Mouse (Mus musculus) heart, embryonic 12.5 days (tissue): ENCODE measurements around the gene Pamr1. TPM values are rescaled to one million over a fixed set of nuclear protein-coding genes. Genes with fewer than 3 reads are reported as not detected.

ENCODE experiments used
- ATAC-seq: fragments of 200-750 bp; cut with Nextera tagmentation; 2 replicates; pipeline ENCODE4 v1.8.0; 2017; ENCODE audit warnings: moderate TSS enrichment, moderate library complexity; ENCODE audit not compliant: insufficient number of reproducible peaks, low FRiP score
- H3K27ac ChIP-seq: fragments of 300-500 bp; sonication (generic); 2 replicates; pipeline ENCODE4 v1.5.1; 2016; ENCODE audit warnings: mild to moderate bottlenecking, moderate library complexity; ENCODE audit not compliant: poor library complexity, severe bottlenecking
- H3K27me3 ChIP-seq: fragments of 300-500 bp; sonication (generic); replicated peaks from 2 replicates; pipeline ENCODE4 v1.6.1; 2016; ENCODE audit warnings: mild to moderate bottlenecking, moderate library complexity
- H3K36me3 ChIP-seq: fragments of 300-500 bp; sonication (generic); 2 replicates; pipeline ENCODE4 v1.6.1; 2016; ENCODE audit warnings: mild to moderate bottlenecking, moderate library complexity
- H3K4me1 ChIP-seq: fragments of 300-500 bp; sonication (generic); replicated peaks from 2 replicates; pipeline ENCODE4 v1.6.1; 2016; ENCODE audit warnings: mild to moderate bottlenecking
- H3K4me2 ChIP-seq: fragments of 300-500 bp; sonication (generic); 2 replicates; pipeline ENCODE4 v1.6.1; 2016; ENCODE audit warnings: mild to moderate bottlenecking, moderate library complexity
- H3K4me3 ChIP-seq: fragments of 300-500 bp; sonication (generic); 2 replicates; pipeline ENCODE4 v1.5.1; 2016; ENCODE audit warnings: mild to moderate bottlenecking
- H3K9ac ChIP-seq: fragments of 300-500 bp; sonication (generic); 2 replicates; pipeline ENCODE4 v1.6.1; 2016; ENCODE audit warnings: mild to moderate bottlenecking, moderate library complexity
- H3K9me3 ChIP-seq: fragments of 300-500 bp; sonication (generic); replicated peaks from 2 replicates; pipeline ENCODE4 v1.6.1; 2016; ENCODE audit warnings: mild to moderate bottlenecking, moderate library complexity
- WGBS: fragments of 180-500 bp; shearing (Covaris S2); methylation state at CpG from one replicate; pipeline ENCODE4 v1.1.7; 2016; 5-methylcytosine and 5-hydroxymethylcytosine counted together
- polyA plus RNA-seq: library from polyadenylated mRNA; unstranded; fragments of >200 nt; fragmentation: Nextera tagmentation; extraction: Ambion mirVana; gene quantifications from 2 replicates; pipeline ENCODE4 v1.2.1, GENCODE M21; 2016

Pamr1 gene
- polyA plus RNA-seq, 1 experiment from 2014 or later: 1.0 TPM

GRCm38 (mm10) chr2:102600516-102600915 lies 50.7 kb downstream of the Pamr1 start:
- no peak overlapping the region for H3K4me3 ChIP-seq
- 86% methylated on average over 4 of the region's 4 CpGs for WGBS
- no peak for ATAC-seq
- peaks cover 11% of the 10 kb centered on the region; the same call in 1 of the 2 replicates for H3K4me1 ChIP-seq
- H3K27ac ChIP-seq: no peak overlapping the region
- no peak overlapping the region for H3K4me2 ChIP-seq
- no peaks in the 10 kb centered on the region for H3K36me3 ChIP-seq
- H3K27me3 ChIP-seq: peaks cover 3% of the 10 kb centered on the region
- no peaks in the 10 kb centered on the region for H3K9me3 ChIP-seq
- no peak overlapping the region for H3K9ac ChIP-seq

- 83% methylated on average over 4 of the region's 4 CpGs for WGBS
- Histone ChIP-seq H3K4me2 (no peak overlapping the region), H3K27me3 (no peaks in the 10 kb centered on the region), H3K27ac (no peak overlapping the region), H3K4me1 (no peaks in the 10 kb centered on the region), H3K36me3 (no peaks in the 10 kb centered on the region), H3K9me3 (no peaks in the 10 kb centered on the region), H3K4me3 (no peak overlapping the region), H3K9ac (no peak overlapping the region)
- ATAC-seq: no peak
These were observed 60.7 kb downstream of the Pamr1 start for GRCm38 (mm10) chr2:102610485-102610884.

GRCm38 (mm10) chr2:102616637-102617036 lies 66.8 kb downstream of the Pamr1 start:
- 0 out of 2 replicates have a peak, but pooled peaks cover 4% of the 10 kb centered on the region for H3K4me1 ChIP-seq
- no peak overlapping the region for H3K4me3 ChIP-seq
- no peak overlapping the region for H3K27ac ChIP-seq
- H3K9me3 ChIP-seq: no peaks in the 10 kb centered on the region
- no peaks in the 10 kb centered on the region for H3K36me3 ChIP-seq
- H3K27me3 ChIP-seq: no peaks in the 10 kb centered on the region
- 53% methylated on average over 2 of the region's 2 CpGs for WGBS
- no peak overlapping the region for H3K4me2 ChIP-seq
- no peak for ATAC-seq
- no peak overlapping the region for H3K9ac ChIP-seq

- H3K4me1 ChIP-seq: 0 out of 2 replicates have a peak, but pooled peaks cover 4% of the 10 kb centered on the region
- no peak overlapping the region for H3K4me2 ChIP-seq
- no peak overlapping the region for H3K4me3 ChIP-seq
- no peaks in the 10 kb centered on the region for H3K36me3 ChIP-seq
- no peak for ATAC-seq
- no peaks in the 10 kb centered on the region for H3K9me3 ChIP-seq
- no peak overlapping the region for H3K27ac ChIP-seq
- H3K9ac ChIP-seq: no peak overlapping the region
- 83% methylated on average over 12 of the region's 12 CpGs for WGBS
- H3K27me3 ChIP-seq: 0 out of 2 replicates have a peak, but pooled peaks cover 6% of the 10 kb centered on the region
These were observed 71.1 kb downstream of the Pamr1 start for GRCm38 (mm10) chr2:102620744-102621429.

GRCm38 (mm10) chr2:102622176-102622575 lies 72.4 kb downstream of the Pamr1 start:
- Histone ChIP-seq H3K4me3 (no peak overlapping the region), H3K4me2 (no peak overlapping the region), H3K36me3 (no peaks in the 10 kb centered on the region), H3K4me1 (no peaks in the 10 kb centered on the region), H3K9me3 (no peaks in the 10 kb centered on the region), H3K27ac (no peak overlapping the region), H3K9ac (no peak overlapping the region), H3K27me3 (0 out of 2 replicates have a peak, but pooled peaks cover 6% of the 10 kb centered on the region)
- ATAC-seq: no peak
- 72% methylated on average over 5 of the region's 5 CpGs for WGBS

- no peak overlapping the region for H3K9ac ChIP-seq
- no peak overlapping the region for H3K4me2 ChIP-seq
- H3K4me1 ChIP-seq: no peaks in the 10 kb centered on the region
- H3K27ac ChIP-seq: no peak overlapping the region
- ATAC-seq: no peak
- no peaks in the 10 kb centered on the region for H3K9me3 ChIP-seq
- H3K36me3 ChIP-seq: no peaks in the 10 kb centered on the region
- H3K27me3 ChIP-seq: 0 out of 2 replicates have a peak, but pooled peaks cover 6% of the 10 kb centered on the region
- no peak overlapping the region for H3K4me3 ChIP-seq
These were observed 73.1 kb downstream of the Pamr1 start for GRCm38 (mm10) chr2:102622943-102623342.

GRCm38 (mm10) chr2:102624538-102624937 lies 74.7 kb downstream of the Pamr1 start:
- no peaks in the 10 kb centered on the region for H3K36me3 ChIP-seq
- H3K27me3 ChIP-seq: 0 out of 2 replicates have a peak, but pooled peaks cover 6% of the 10 kb centered on the region
- H3K9ac ChIP-seq: no peak overlapping the region
- no peak overlapping the region for H3K4me3 ChIP-seq
- H3K4me2 ChIP-seq: no peak overlapping the region
- ATAC-seq: no peak
- no peaks in the 10 kb centered on the region for H3K4me1 ChIP-seq
- 78% methylated on average over 1 of the region's 1 CpGs for WGBS
- no peaks in the 10 kb centered on the region for H3K9me3 ChIP-seq
- H3K27ac ChIP-seq: no peak overlapping the region

- Histone ChIP-seq H3K4me1 (no peaks in the 10 kb centered on the region), H3K9ac (no peak overlapping the region), H3K9me3 (no peaks in the 10 kb centered on the region), H3K27me3 (no peaks in the 10 kb centered on the region), H3K36me3 (no peaks in the 10 kb centered on the region), H3K4me3 (no peak overlapping the region), H3K27ac (no peak overlapping the region), H3K4me2 (no peak overlapping the region)
- ATAC-seq: no peak
- 85% methylated on average over 4 of the region's 4 CpGs for WGBS
These were observed 82.5 kb downstream of the Pamr1 start for GRCm38 (mm10) chr2:102632361-102632760.

- 83% methylated on average over 1 of the region's 1 CpGs for WGBS
- H3K9me3 ChIP-seq: no peaks in the 10 kb centered on the region
- no peak overlapping the region for H3K27ac ChIP-seq
- H3K36me3 ChIP-seq: no peaks in the 10 kb centered on the region
- H3K4me3 ChIP-seq: no peak overlapping the region
- H3K9ac ChIP-seq: no peak overlapping the region
- no peak overlapping the region for H3K4me2 ChIP-seq
- no peaks in the 10 kb centered on the region for H3K4me1 ChIP-seq
- no peaks in the 10 kb centered on the region for H3K27me3 ChIP-seq
- no peak for ATAC-seq
These were observed 84.2 kb downstream of the Pamr1 start for GRCm38 (mm10) chr2:102634010-102634409.

GRCm38 (mm10) chr2:102635523-102636060 lies 85.8 kb downstream of the Pamr1 start:
- no peak overlapping the region for H3K4me2 ChIP-seq
- no peaks in the 10 kb centered on the region for H3K9me3 ChIP-seq
- ATAC-seq: no peak
- H3K9ac ChIP-seq: no peak overlapping the region
- H3K27me3 ChIP-seq: no peaks in the 10 kb centered on the region
- 75% methylated on average over 3 of the region's 3 CpGs for WGBS
- no peak overlapping the region for H3K27ac ChIP-seq
- H3K36me3 ChIP-seq: no peaks in the 10 kb centered on the region
- H3K4me1 ChIP-seq: no peaks in the 10 kb centered on the region
- no peak overlapping the region for H3K4me3 ChIP-seq

- no peak overlapping the region for H3K27ac ChIP-seq
- 79% methylated on average over 7 of the region's 7 CpGs for WGBS
- no peaks in the 10 kb centered on the region for H3K9me3 ChIP-seq
- no peak overlapping the region for H3K4me2 ChIP-seq
- no peak overlapping the region for H3K4me3 ChIP-seq
- H3K9ac ChIP-seq: no peak overlapping the region
- no peaks in the 10 kb centered on the region for H3K4me1 ChIP-seq
- H3K27me3 ChIP-seq: no peaks in the 10 kb centered on the region
- ATAC-seq: no peak
- H3K36me3 ChIP-seq: no peaks in the 10 kb centered on the region
These were observed 86.3 kb downstream of the Pamr1 start for GRCm38 (mm10) chr2:102636116-102636600.
